Mouse (Mus musculus) left cerebral cortex, adult 9 months (tissue): ENCODE results near the gene Cpe.
A peak's percentile ranks its signal among the peaks of the same experiment; 100 is the strongest.

Experiments
- DNase-seq, 2 experiments: peaks; one replicate each; pipeline ENCODE4 v3.0.0; 2022; ENCODE audit warnings: low spot score in 2 of 2

Cpe gene

GRCm38 (mm10) chr8:64692651-64693201, at the start of gene Cpe:
Gene Cpe (minus strand): TSS chr8:64693054.
- peak; percentile 74 to 89 for DNase-seq

GRCm38 (mm10) chr8:64740547-64741211, 47.8 kb upstream of the Cpe start:
- DNase-seq = no peak

DNA sequence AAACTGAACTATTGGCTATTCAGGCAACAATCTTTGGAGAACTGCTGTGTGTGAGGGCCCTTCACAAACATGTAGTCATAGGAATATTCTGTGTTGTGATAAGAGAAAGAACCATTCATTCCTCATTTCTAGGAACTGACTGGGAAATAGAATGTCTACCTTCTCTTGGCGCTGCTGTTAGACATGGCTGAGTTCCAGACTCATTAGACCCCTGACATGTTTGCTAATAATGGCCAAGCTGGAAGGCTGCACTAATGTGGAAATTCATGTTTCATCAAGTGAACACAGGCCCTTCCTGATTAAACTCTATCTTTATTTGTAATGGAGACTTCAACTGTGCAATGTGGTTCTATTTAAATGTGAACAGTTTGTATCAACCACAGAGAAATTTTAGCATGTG, 46.1 kb upstream of the Cpe start:
- DNase-seq = no peak

- no peak for DNase-seq
Measured at GRCm38 (mm10) chr8:64736767-64737323, 44.0 kb upstream of the Cpe start.

GRCm38 (mm10) chr8:64735161-64735560, 42.3 kb upstream of the Cpe start:
- DNase-seq = no peak

DNA sequence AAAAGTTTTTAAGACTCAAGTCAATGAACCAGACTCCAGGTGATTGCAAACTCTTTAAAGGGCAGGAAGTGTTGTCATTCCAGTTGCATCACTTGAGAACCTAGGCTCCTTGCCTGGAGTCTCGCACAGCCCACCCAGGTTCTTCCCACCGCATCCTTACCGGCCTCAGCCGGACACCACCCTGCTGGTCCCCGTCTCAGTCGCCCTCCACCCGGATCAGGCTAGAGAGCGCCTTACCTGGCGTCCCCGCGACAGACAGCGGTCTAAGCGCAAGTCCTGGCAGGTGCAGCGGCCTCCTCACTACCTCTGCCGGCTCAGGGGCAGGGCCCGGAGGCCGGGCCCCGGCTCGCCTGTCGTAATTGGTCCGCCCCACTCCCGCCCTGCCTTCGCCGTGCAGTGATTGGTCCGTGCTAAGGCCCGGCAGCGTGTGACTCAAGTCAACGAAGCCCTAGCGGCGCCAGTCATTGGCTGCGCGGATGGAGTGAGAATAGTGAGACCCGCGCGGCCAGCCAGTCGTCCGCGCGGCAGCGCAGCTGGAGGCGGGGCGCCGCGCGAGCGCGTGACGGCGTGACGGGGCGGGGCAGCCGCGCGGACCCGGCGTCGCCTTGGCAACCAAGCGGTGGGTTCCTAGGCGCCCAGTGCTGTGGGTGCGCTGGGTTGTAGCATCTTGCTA, 40.6 kb upstream of the Cpe start, which contains the start of gene Msmo1:
Msmo1 (minus strand) TSS at position 522 of the 673 bp plus-strand sequence.
- peak; percentile 97 to 98 for DNase-seq

GRCm38 (mm10) chr8:64732596-64732995, 39.7 kb upstream of the Cpe start:
- DNase-seq = no peak

DNA sequence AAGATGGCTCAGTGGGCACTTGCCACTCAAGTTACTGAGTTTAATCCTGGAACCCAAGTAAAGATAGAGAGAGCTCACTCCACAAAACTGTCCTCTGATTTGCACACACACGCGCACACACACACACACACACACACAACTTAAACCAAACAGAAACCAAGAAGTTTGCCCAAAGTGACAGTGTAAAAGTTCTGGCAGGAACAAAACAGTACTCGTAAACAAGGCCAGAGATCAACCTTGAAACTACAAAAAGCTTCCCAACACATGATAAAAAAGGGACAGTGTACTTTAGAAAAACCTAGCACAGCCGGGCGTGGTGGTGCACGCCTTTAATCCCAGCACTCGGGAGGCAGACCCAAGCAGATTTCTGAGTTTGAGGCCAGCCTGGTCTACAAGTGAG, 35.3 kb upstream of the Cpe start:
- no peak for DNase-seq

- DNase-seq = peak in 1 of 2 experiments; percentile 28
Measured at GRCm38 (mm10) chr8:64726190-64726695, 33.4 kb upstream of the Cpe start.

- no peak for DNase-seq
Measured at GRCm38 (mm10) chr8:64723206-64723605, 30.4 kb upstream of the Cpe start.

GRCm38 (mm10) chr8:64717868-64718267, 25.0 kb upstream of the Cpe start:
- DNase-seq = no peak

DNA sequence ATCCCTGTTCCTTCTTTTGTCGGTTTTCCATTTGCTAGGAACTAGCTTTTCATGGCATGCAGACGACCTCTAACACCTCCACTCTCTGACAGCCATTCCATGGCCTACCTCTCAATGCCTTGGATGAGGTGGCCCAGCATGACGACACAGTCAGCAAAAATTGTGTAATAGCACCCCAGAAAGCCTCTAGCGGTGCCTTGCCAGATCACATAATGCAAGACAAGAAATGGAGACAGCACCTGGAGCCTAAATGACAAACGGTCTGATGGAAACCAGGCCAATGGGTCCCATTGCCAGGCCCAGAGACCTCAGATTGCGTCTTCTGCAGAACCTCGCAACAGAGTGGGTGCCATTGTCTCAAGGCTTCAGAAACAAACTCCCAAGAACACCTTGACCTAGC, 19.6 kb upstream of the Cpe start:
- no peak for DNase-seq

- no peak for DNase-seq
Measured at GRCm38 (mm10) chr8:64711544-64711943, 18.7 kb upstream of the Cpe start.

GRCm38 (mm10) chr8:64707481-64707880, 14.6 kb upstream of the Cpe start:
- no peak for DNase-seq

- DNase-seq = no peak
Measured at GRCm38 (mm10) chr8:64703191-64703590, 10.3 kb upstream of the Cpe start.

DNA sequence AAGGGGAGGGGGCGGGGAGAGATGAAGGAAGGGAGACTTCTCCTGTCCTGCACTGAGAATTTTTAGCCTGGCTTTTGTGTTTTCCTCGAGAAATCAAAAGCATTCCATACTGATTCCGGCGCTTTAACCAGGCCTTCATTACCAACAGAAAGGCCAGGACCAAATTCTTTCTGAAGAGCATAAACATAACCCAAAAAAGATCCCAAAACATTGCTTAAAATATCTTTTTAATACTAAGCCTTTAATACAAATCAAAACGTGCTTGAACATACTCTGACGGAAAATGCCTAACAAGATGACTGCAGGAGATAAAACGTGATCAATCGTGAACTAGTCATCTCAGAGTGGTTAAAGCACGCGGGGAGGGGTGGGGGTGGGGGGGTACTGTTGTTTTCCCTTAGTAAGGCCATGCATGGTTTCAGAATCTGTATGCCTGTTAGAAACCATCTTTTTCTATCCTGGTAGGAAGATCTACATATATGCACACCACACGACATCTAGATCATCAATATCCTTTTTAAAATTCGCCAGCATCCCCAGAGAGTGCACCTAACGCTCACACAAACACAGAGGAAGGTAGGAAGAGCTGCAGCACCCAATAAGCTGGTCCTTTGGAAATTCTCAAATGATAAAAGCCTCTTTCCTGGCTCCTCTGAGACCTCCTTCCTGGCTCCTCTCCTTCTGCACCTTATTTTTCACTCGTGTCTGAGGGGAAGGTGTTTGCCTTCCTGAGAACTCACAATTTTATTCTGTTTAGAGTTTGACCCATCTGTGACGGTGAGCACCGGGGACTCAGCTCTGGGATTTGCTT, 1.1 kb downstream of the Cpe start:
- DNase-seq = peak in 1 of 2 experiments; percentile 35

GRCm38 (mm10) chr8:64690845-64691244, 2.0 kb downstream of the Cpe start:
- no peak for DNase-seq

DNA sequence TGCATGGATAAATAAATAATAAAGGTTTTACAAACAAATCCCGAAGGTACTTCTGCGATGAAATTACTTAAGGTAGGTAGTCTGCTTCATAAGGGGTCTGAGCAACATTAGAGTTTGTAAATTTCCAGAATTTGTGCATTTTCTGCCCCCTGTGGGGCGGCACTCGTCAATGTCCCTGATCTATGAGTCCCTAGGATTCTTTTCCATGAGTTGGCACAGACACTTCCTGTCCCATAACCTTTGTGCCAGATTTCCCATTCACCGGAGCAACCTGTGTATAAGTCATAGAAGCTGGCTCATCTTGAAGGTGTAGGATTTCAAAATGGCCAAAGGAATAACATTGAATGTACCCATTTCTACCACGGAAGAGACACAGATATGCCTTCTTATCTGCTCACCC, 2.5 kb downstream of the Cpe start:
- no peak for DNase-seq

DNA sequence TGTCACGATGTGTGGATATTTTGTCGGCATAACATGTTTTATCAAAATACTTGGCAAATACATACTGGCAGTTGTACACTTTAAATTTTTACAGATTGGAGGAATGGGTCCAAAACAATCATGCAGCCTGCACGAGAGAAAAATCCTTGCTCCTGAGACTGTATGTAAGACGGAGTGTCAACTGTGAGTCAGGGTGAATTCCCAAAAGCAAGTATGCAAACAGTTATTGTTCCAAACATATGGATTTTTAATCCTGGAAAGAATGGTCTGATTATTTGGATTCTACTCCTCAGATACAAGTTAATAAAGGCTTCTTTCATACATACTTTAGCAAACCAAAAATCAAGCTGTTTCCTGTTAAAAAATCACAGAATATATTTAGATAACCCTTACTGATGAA, 4.1 kb downstream of the Cpe start:
- no peak for DNase-seq

- DNase-seq = no peak
Measured at GRCm38 (mm10) chr8:64688161-64688560, 4.7 kb downstream of the Cpe start.

- DNase-seq = no peak
Measured at GRCm38 (mm10) chr8:64682501-64682900, 10.4 kb downstream of the Cpe start.

DNA sequence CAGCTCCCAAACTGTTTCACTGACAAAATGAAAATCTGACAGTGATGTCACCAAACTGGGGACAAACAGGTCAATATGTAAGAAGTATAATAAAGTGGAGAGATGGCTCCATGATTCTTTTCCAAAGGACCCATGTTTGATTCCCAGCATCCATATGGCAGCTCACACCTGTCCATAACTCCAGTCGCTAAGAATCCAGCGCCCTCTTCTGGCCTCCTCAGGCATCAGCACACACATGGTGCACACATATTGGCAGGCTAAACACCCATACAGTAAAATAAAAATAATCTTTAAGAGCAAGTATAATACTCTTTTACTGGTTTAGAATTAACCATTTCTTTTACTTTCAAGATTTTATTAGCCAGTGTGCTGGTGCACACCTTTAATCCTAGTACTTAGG, 16.5 kb downstream of the Cpe start:
- no peak for DNase-seq
